Mouse (Mus musculus): ENCODE results near the gene Ankrd52. TPM values are rescaled to one million over a fixed set of nuclear protein-coding genes. Genes with fewer than 3 reads are reported as not detected.

Ankrd52 gene
- polyA plus RNA-seq, 1 experiment from 2014 or later = 13.4 TPM

DNA sequence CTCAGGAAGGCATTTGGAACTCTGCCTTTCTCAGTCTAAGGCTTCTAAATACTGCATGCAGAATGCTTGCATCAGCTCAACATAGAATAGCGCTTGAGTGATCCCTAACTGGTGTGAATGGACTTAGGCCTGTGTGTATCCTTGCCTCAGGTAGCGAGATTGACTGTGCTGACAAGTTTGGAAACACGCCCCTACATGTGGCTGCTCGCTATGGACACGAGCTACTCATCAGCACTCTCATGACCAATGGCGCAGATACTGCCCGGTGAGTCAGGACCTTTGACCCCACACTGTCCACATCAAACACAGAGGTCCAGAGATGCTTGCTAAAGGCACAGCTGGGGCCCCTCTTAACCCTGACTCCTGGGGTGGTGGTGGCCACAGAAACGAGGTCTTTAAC lies 5.6 kb downstream of the Ankrd52 start:
- 79% methylated on average over 8 of the region's 8 CpGs for WGBS
- Histone ChIP-seq H3K4me1 (replicated peaks; ENCODE audit: control insufficient read depth, insufficient read depth, low read length) (peaks cover 19% of the 10 kb centered on the region), H3K27ac (ENCODE audit: low read depth, low read length) (no peak overlapping the region), H3K9ac (ENCODE audit: low read depth, low read length) (no peak overlapping the region), H3K4me2 (no peak overlapping the region), H3K36me3 (ENCODE audit: control insufficient read depth, insufficient read depth, low read length) (peaks cover 59% of the 10 kb centered on the region), H3K4me3 (ENCODE audit: low read depth, low read length) (no peak overlapping the region), H3K9me3 (ENCODE audit: control insufficient read depth, low read length) (no peaks in the 10 kb centered on the region), H3K27me3 (replicated peaks; ENCODE audit: control insufficient read depth, insufficient read depth, low read length) (no peaks in the 10 kb centered on the region)
- DNase-seq (ENCODE audit: low spot score) (no peak), ATAC-seq (replicated peaks; ENCODE audit: low FRiP score) (0 out of 2 replicates have a peak, but pooled peaks have one; percentile 4)

DNA sequence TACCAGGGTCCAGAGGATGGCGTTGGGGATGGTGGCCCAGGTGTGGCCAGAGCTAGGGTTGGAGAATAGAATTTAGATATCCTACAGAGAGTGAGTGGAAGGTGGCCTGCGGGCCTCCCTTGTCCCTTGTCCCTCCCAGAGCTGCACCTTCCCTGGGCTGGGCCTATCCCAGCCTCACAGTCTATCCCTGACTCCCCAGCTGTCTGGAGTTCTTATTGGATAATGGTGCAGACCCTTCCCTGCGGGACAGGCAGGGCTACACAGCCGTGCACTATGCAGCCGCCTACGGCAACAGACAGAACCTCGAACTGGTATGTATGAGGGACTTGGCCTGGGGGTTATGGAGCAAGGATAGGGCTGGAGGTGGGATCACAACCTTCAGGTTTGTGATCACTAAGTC lies 9.0 kb downstream of the Ankrd52 start:
- Histone ChIP-seq H3K36me3 (ENCODE audit: control insufficient read depth, insufficient read depth, low read length) (peaks cover 73% of the 10 kb centered on the region), H3K4me3 (ENCODE audit: low read depth, low read length) (no peak overlapping the region), H3K9ac (ENCODE audit: low read depth, low read length) (no peak overlapping the region), H3K9me3 (ENCODE audit: control insufficient read depth, low read length) (no peaks in the 10 kb centered on the region), H3K4me1 (replicated peaks; ENCODE audit: control insufficient read depth, insufficient read depth, low read length) (no peaks in the 10 kb centered on the region), H3K27me3 (replicated peaks; ENCODE audit: control insufficient read depth, insufficient read depth, low read length) (no peaks in the 10 kb centered on the region), H3K27ac (ENCODE audit: low read depth, low read length) (no peak overlapping the region), H3K4me2 (no peak overlapping the region)
- DNase-seq (ENCODE audit: low spot score) = no peak
- ATAC-seq (replicated peaks; ENCODE audit: low FRiP score) = no peak
- WGBS = 86% methylated on average over 7 of the region's 7 CpGs

- DNase-seq (ENCODE audit: low spot score) (peak; percentile 30), ATAC-seq (replicated peaks; ENCODE audit: low FRiP score) (no peak)
- no peaks in the 10 kb centered on the region for H3K27me3 ChIP-seq (replicated peaks; ENCODE audit: control insufficient read depth, insufficient read depth, low read length)
- H3K4me2 ChIP-seq = no peak overlapping the region
- peaks cover 61% of the 10 kb centered on the region for H3K36me3 ChIP-seq (ENCODE audit: control insufficient read depth, insufficient read depth, low read length)
- no peaks in the 10 kb centered on the region for H3K9me3 ChIP-seq (ENCODE audit: control insufficient read depth, low read length)
- 87% methylated on average over 14 of the region's 14 CpGs for whole genome bisulfite sequencing
- no peak overlapping the region for H3K4me3 ChIP-seq (ENCODE audit: low read depth, low read length)
- no peak overlapping the region for H3K9ac ChIP-seq (ENCODE audit: low read depth, low read length)
- H3K27ac ChIP-seq (ENCODE audit: low read depth, low read length) = no peak overlapping the region
- H3K4me1 ChIP-seq (replicated peaks; ENCODE audit: control insufficient read depth, insufficient read depth, low read length) = no peaks in the 10 kb centered on the region
Observed at GRCm38 (mm10) chr10:128388941-128389340, 12.0 kb downstream of the Ankrd52 start.

- Histone ChIP-seq H3K27ac (ENCODE audit: low read depth, low read length) (no peak overlapping the region), H3K9ac (ENCODE audit: low read depth, low read length) (no peak overlapping the region), H3K36me3 (ENCODE audit: control insufficient read depth, insufficient read depth, low read length) (peaks cover 55% of the 10 kb centered on the region), H3K4me1 (replicated peaks; ENCODE audit: control insufficient read depth, insufficient read depth, low read length) (no peaks in the 10 kb centered on the region), H3K4me3 (ENCODE audit: low read depth, low read length) (no peak overlapping the region), H3K27me3 (replicated peaks; ENCODE audit: control insufficient read depth, insufficient read depth, low read length) (no peaks in the 10 kb centered on the region), H3K9me3 (ENCODE audit: control insufficient read depth, low read length) (no peaks in the 10 kb centered on the region), H3K4me2 (no peak overlapping the region)
- DNase-seq (ENCODE audit: low spot score) (no peak), ATAC-seq (replicated peaks; ENCODE audit: low FRiP score) (no peak)
- WGBS = 84% methylated on average over 6 of the region's 6 CpGs
Observed at GRCm38 (mm10) chr10:128389570-128389969, 12.7 kb downstream of the Ankrd52 start.

- no peaks in the 10 kb centered on the region for H3K27me3 ChIP-seq (replicated peaks; ENCODE audit: control insufficient read depth, insufficient read depth, low read length)
- no peak for DNase-seq (ENCODE audit: low spot score)
- no peaks in the 10 kb centered on the region for H3K9me3 ChIP-seq (ENCODE audit: control insufficient read depth, low read length)
- peaks cover 54% of the 10 kb centered on the region for H3K36me3 ChIP-seq (ENCODE audit: control insufficient read depth, insufficient read depth, low read length)
- ATAC-seq (replicated peaks; ENCODE audit: low FRiP score) = no peak
- no peak overlapping the region for H3K27ac ChIP-seq (ENCODE audit: low read depth, low read length)
- no peak overlapping the region for H3K9ac ChIP-seq (ENCODE audit: low read depth, low read length)
- no peak overlapping the region for H3K4me2 ChIP-seq
- WGBS = 89% methylated on average over 12 of the region's 12 CpGs
- no peak overlapping the region for H3K4me3 ChIP-seq (ENCODE audit: low read depth, low read length)
- peaks cover 3% of the 10 kb centered on the region for H3K4me1 ChIP-seq (replicated peaks; ENCODE audit: control insufficient read depth, insufficient read depth, low read length)
Observed at GRCm38 (mm10) chr10:128390366-128390765, 13.5 kb downstream of the Ankrd52 start.

GRCm38 (mm10) chr10:128391850-128392249 lies 14.9 kb downstream of the Ankrd52 start:
- no peak overlapping the region for H3K9ac ChIP-seq (ENCODE audit: low read depth, low read length)
- peaks cover 44% of the 10 kb centered on the region for H3K36me3 ChIP-seq (ENCODE audit: control insufficient read depth, insufficient read depth, low read length)
- no peaks in the 10 kb centered on the region for H3K27me3 ChIP-seq (replicated peaks; ENCODE audit: control insufficient read depth, insufficient read depth, low read length)
- H3K27ac ChIP-seq (ENCODE audit: low read depth, low read length) = no peak overlapping the region
- ATAC-seq (replicated peaks; ENCODE audit: low FRiP score) = no peak
- no peak for DNase-seq (ENCODE audit: low spot score)
- no peak overlapping the region for H3K4me2 ChIP-seq
- no peaks in the 10 kb centered on the region for H3K9me3 ChIP-seq (ENCODE audit: control insufficient read depth, low read length)
- no peak overlapping the region for H3K4me3 ChIP-seq (ENCODE audit: low read depth, low read length)
- WGBS = 76% methylated on average over 6 of the region's 6 CpGs
- H3K4me1 ChIP-seq (replicated peaks; ENCODE audit: control insufficient read depth, insufficient read depth, low read length) = peaks cover 14% of the 10 kb centered on the region

GRCm38 (mm10) chr10:128396017-128396673 lies 19.2 kb downstream of the Ankrd52 start:
- Histone ChIP-seq H3K27me3 (replicated peaks; ENCODE audit: control insufficient read depth, insufficient read depth, low read length) (no peaks in the 10 kb centered on the region), H3K36me3 (ENCODE audit: control insufficient read depth, insufficient read depth, low read length) (peaks cover 15% of the 10 kb centered on the region), H3K9me3 (ENCODE audit: control insufficient read depth, low read length) (no peaks in the 10 kb centered on the region), H3K27ac (ENCODE audit: low read depth, low read length) (no peak overlapping the region), H3K4me2 (no peak overlapping the region), H3K4me3 (ENCODE audit: low read depth, low read length) (no peak overlapping the region), H3K9ac (ENCODE audit: low read depth, low read length) (no peak overlapping the region), H3K4me1 (replicated peaks; ENCODE audit: control insufficient read depth, insufficient read depth, low read length) (peaks cover 17% of the 10 kb centered on the region)
- ATAC-seq (replicated peaks; ENCODE audit: low FRiP score) (0 out of 2 replicates have a peak, but pooled peaks have one; percentile 16), DNase-seq (ENCODE audit: low spot score) (peak; percentile 34)
- WGBS = 52% methylated on average over 11 of the region's 11 CpGs

DNA sequence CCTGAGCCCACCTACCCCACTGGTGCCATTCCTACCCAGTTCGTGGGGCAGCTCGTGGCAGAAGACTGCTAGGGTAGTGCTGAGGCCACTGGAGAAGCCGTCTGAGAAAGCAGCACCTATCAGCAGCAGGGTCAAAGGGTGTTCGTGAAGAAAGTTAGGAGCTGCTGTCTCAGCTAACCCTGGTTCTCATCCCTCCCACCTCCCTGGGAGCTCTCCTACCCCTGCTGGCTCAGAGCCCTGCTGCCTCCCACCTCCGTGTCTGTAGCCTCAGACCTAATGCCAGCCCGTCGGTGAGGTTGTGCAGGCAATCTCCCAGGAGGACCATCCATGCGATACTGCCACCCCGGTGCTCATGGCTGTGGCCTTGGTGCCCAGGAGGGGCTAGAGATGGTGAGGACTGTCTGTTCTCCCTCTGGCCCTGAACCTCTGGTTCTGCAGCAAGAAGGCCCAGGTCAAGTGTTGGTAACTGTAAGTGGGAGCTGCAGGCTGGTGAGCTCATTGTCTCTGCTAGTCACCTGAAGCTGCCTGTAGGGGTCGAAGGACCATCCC lies 19.9 kb downstream of the Ankrd52 start:
- Histone ChIP-seq H3K4me2 (no peak overlapping the region), H3K4me3 (ENCODE audit: low read depth, low read length) (no peak overlapping the region), H3K9me3 (ENCODE audit: control insufficient read depth, low read length) (no peaks in the 10 kb centered on the region), H3K9ac (ENCODE audit: low read depth, low read length) (no peak overlapping the region), H3K4me1 (replicated peaks; ENCODE audit: control insufficient read depth, insufficient read depth, low read length) (peaks cover 17% of the 10 kb centered on the region), H3K36me3 (ENCODE audit: control insufficient read depth, insufficient read depth, low read length) (peaks cover 10% of the 10 kb centered on the region), H3K27me3 (replicated peaks; ENCODE audit: control insufficient read depth, insufficient read depth, low read length) (no peaks in the 10 kb centered on the region), H3K27ac (ENCODE audit: low read depth, low read length) (peak overlapping the region; percentile 17; the same call in 1 of the 2 replicates)
- WGBS = 71% methylated on average over 10 of the region's 10 CpGs
- DNase-seq (ENCODE audit: low spot score) (peak; percentile 32), ATAC-seq (replicated peaks; ENCODE audit: low FRiP score) (no peak)

DNA sequence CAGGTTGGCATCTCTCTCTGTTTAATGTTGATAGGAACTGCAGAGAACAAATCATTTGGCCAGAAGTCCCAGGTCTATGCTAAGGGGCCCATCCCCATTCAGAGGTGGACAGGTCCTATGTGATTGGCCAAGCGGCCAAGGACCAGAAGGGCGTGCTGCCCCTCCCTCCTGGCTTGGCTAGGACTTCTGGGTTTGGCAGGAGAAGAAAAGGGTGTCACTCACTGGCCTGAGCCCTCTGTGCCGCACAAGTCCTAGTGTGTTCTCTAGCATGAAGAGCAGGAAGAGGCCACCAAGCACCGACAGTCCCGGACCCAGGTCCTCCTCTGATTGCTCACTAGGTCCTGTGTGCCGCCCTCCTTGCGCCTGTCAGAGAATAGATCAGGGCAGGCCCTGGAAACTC lies 20.6 kb downstream of the Ankrd52 start:
- 71% methylated on average over 7 of the region's 7 CpGs for WGBS
- ATAC-seq (replicated peaks; ENCODE audit: low FRiP score) (no peak), DNase-seq (ENCODE audit: low spot score) (peak; percentile 31)
- no peak overlapping the region for H3K4me3 ChIP-seq (ENCODE audit: low read depth, low read length)
- no peak overlapping the region for H3K27ac ChIP-seq (ENCODE audit: low read depth, low read length)
- H3K36me3 ChIP-seq (ENCODE audit: control insufficient read depth, insufficient read depth, low read length) = peaks cover 5% of the 10 kb centered on the region; the same call in 1 of the 2 replicates
- no peak overlapping the region for H3K9ac ChIP-seq (ENCODE audit: low read depth, low read length)
- peaks cover 17% of the 10 kb centered on the region for H3K4me1 ChIP-seq (replicated peaks; ENCODE audit: control insufficient read depth, insufficient read depth, low read length)
- no peaks in the 10 kb centered on the region for H3K27me3 ChIP-seq (replicated peaks; ENCODE audit: control insufficient read depth, insufficient read depth, low read length)
- H3K9me3 ChIP-seq (ENCODE audit: control insufficient read depth, low read length) = no peaks in the 10 kb centered on the region
- H3K4me2 ChIP-seq = no peak overlapping the region
